Mouse (Mus musculus) layer of hippocampus, postnatal 10 days (tissue): ENCODE data around the gene Mrpl37. TPM values are rescaled to one million over a fixed set of nuclear protein-coding genes. Genes with fewer than 3 reads are reported as not detected.

ENCODE experiments used
- DNase-seq, 2 experiments: peaks; one replicate each; pipeline ENCODE4 v3.0.0; 2021; ENCODE audit warnings: low spot score in 2 of 2
- total RNA-seq, 2 experiments: library from RNA; stranded (reverse); gene quantifications; 2 replicates each; pipeline ENCODE4 v1.2.3; 2021

Gene Mrpl37
- total RNA-seq, 2 experiments from 2014 or later: 63.5 to 74.0 TPM

GRCm38 (mm10) chr4:107067151-107067840, 628 bp upstream of the Mrpl37 start:
- peak in 1 of 2 experiments; percentile 56 for DNase-seq

DNA sequence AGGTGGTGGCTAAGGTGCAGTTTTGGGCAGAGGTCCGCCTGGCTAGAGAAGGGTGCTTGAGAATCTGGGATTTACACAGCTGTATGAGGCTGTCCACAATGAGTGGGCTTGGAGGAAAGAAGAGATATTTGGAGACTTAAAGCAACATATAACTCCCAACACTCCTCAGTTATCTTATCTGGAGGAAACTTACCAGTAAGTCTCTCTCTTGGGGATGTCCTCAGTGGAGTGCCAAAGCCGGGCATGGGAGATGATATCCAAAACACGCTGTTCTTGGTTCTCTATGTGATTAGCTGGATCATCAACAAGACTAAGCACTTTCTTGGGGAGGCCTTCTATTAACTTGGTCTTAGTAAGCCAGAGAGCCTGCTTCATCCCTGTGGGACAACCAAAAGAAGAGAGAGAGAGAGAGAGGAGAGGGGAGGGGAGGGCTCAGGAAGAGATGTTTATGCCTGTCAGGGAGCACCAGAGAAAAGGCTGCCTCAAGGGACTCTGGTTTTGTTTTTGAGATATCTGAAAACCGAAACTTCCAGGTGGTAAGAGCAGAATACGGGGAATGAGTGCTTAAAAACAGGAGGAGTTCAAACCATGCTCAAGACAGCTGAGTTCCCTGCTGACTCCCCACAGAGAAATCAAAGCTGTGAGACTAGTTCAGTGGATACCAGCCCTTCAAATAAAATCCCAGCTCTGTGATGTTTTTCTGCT, 2.1 kb downstream of the Mrpl37 start:
- no peak for DNase-seq

DNA sequence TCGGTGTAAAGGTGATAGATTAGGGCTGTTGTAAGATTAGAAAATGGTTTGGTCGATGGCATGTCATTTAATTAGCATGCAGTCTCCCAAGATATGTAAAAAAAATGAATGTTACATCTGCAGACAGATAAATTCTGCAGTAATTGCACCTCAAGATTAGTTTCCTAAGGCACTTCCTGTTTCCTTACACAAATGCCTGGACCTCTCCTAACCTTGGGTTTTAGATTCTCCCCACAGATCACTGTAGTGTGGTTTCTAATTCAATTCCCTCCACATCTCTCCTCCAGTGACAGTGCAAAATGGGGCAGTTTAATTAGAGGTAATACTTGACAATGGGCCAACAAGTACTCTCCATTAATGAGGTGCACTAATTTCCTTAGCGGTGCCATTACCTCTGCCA, 3.5 kb downstream of the Mrpl37 start:
- no peak for DNase-seq

- no peak for DNase-seq
Observed at GRCm38 (mm10) chr4:107061560-107061959, 5.1 kb downstream of the Mrpl37 start.

DNA sequence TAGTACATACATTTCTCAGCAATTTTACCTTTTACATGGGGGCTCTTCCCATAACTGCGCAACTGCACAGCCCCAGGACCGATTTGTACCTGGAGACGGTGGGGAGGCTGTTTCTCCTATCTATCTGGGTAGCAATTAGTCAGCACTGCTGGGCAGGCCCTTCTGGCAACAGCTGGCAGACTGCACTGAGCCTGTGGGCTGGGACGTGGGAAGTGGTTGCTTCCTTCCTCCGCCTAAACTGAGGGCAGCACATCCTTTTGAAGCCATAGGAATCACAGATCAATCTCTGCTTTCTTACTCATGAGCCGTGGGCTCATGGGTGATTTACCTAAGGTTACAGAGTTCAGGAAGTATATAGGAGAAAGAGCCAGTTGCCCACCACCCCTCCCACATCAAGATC, 7.9 kb downstream of the Mrpl37 start:
- DNase-seq: no peak

DNA sequence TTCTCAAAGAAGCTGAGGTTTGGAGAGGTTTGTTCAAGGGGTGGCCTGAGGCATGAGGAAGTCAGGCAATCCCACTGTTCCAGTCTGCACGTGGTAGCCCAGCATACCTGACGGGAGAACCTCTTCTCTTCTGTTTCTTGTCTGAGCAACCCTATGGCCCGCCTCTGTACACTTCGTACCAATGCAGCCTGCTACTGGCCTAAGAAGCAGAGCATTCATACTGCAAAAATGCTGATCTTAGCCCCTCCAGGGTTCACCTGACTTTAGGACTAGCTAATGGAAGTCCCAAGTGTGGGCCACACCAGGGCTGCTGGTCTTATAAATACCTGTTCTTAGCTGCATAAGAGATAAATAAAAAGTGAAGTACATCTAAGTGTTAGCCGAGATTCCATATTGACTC, 8.3 kb downstream of the Mrpl37 start:
- no peak for DNase-seq

DNA sequence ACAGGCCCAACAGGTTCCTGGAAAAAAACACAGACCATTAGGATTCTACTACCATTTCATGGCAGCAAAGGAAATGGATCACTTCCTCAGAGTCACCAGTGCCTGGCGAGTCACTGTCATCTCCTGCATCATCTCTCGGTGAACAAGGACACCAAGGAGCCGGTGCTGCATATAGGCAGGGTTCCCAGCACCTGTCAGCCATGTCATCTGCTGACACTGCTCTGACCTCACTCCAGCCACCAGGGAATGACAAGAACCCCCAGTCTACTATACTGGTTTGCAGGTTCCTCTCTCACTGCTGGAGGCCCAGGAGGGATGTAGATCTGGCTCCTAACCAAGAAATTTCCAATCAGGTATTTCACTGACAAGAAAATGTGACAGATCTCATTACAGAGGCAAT, 10.6 kb downstream of the Mrpl37 start:
- no peak for DNase-seq

DNA sequence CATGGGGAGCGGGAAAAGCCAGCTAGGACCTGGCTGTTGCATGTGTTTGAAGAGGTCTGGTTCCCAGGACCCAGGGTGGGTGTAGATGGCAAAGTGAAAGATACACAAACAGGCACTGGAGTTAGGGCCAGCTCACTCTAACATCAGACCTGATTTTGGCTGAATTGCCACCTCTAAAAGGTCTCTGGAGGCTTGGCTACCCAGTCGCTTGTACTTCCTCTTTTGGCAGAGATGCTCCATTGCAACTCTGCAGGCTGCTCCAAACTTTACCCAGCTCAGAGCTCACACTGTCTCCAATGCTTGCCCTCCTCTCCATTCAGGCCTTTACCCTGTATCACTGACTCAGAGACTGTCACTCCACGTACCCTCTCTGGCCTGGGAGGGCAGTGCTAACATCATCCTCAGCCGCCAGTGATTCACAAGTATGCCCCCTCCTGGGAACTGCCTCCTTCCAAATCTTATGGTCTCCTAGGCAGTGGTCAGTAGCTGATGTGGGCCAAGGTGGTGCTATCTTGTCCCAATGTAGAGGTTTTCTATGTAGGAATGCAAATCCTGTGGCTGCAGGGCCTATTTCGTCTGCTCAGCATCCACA, 13.6 kb downstream of the Mrpl37 start:
- no peak for DNase-seq

GRCm38 (mm10) chr4:107051889-107052288, 14.8 kb downstream of the Mrpl37 start:
- no peak for DNase-seq

DNA sequence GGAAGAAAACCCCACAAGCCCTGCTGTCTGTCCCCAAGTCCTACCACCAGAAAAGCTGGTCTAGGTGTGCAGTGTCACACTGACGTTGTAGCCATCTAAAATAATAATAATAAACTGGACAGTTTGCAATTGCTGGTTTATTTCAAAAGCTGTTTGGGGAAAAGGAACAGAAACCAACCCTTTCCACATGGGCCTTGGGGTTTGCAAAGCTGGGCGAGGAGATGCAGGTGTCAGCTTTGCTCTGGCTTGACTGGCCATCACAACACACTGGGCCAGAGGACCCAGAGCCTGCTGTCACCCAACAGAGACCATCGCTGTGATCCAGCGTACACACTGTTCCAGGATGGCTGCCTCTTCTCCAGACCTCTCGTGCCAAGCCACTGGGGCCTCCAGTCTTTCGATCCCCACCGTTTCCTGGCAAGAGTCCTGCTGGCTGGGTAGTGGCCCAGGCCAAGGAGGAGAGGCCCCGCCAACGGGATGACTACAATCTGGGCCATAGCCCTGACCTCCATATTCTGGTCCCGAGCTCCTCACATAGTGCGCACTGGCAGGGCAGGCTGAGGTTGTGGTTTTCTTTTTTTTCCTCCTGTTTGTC, 18.0 kb downstream of the Mrpl37 start:
- DNase-seq: peak; percentile 61 to 69

GRCm38 (mm10) chr4:107047806-107048205, 18.9 kb downstream of the Mrpl37 start:
- no peak for DNase-seq

GRCm38 (mm10) chr4:107045188-107045587, 21.5 kb downstream of the Mrpl37 start:
- no peak for DNase-seq

DNA sequence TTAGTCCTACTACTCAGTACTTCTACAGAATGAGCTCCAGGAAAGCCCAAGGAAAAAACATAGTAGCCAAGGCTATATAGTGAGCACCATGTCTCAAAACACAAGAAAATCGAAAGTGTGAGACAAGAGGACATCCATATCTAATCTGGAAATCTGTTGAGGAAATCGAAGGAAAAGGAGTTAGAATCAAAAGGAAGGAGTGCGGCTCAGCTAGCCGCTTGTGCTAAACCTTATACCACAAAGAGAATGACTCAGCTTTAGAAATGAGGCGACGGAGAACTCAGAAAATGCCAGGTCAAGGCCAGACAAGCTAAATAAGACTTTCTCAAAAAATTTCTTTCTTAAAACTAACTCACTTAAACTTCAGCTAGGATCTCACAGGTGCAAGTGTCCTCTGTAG, 24.4 kb downstream of the Mrpl37 start:
- no peak for DNase-seq

- DNase-seq: no peak
Observed at GRCm38 (mm10) chr4:107039270-107039669, 27.4 kb downstream of the Mrpl37 start.

GRCm38 (mm10) chr4:107038303-107038702, 28.4 kb downstream of the Mrpl37 start:
- no peak for DNase-seq

GRCm38 (mm10) chr4:107036985-107037384, 29.7 kb downstream of the Mrpl37 start:
- DNase-seq: no peak

DNA sequence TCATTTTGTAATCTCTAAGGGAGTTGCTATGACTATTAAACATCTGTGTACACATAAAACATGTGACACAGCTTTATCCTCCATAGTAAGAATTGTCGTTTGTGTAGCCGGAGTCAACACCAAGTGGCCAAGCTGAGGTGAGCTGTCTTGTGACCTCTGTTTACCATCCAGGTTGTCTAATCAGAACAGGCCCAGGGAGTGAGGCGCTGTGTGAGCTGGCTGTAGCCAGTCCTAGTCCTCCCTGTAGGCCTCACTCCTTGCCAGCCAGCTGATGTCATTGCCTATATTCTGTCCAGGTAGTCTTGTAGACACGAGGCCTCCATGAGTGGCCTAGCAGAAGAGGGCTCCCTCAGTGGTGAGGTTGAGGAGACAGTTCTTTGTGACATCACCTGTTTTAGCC, 31.0 kb downstream of the Mrpl37 start:
- no peak for DNase-seq

DNA sequence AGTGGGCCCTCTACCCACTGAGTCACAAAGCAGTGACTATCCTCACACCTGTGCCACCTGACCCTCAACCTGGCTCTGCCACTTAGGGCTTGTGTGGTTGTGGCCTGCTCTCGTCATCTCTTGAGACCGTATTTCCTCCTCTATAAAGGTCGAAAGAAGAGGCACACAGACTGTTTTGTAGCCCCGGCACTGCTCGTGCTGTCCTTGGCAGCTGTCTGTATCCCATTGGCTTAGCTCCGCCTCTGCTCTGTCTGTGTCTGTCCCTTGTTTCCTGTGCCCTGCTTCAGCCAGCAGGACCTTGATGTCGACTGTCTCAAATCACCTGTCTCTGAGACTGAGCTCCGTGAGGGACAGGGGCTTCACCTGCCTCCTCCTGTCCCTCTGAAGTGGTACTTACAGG, 40.2 kb downstream of the Mrpl37 start:
- no peak for DNase-seq

GRCm38 (mm10) chr4:107025369-107025768, 41.3 kb downstream of the Mrpl37 start:
- DNase-seq: no peak

DNA sequence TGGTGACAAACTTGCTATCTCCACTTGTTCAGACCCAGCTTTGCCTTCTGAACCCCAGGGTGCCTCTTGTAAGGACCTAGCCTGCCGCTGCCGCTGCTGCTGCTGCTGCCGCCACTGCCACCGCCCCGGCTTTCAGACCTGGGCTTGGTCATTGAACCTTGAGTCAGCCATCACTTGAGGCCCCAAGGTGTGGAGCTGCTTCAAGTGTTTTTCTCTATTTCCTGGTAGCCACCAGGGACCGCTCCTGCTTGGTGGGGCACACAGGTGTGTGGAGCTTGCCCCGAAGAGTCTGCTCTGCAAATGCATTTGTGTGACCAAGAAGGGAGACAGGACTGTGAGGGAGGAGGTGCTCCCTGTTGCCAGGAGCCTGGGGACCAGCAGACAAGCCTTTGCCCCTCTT, 41.8 kb downstream of the Mrpl37 start:
- DNase-seq: no peak

- no peak for DNase-seq
Observed at GRCm38 (mm10) chr4:107021464-107021863, 45.2 kb downstream of the Mrpl37 start.
